Mouse (Mus musculus) thymus, adult 2 months (tissue): ENCODE results near the gene Nos1ap.

Experiments used
- CTCF ChIP-seq: fragments of 200-500 bp; IDR thresholded peaks from 2 replicates; pipeline ENCODE4 v1.5.1; 2012; ENCODE audit warnings: mild to moderate bottlenecking, control low read depth, low read length, moderate library complexity, borderline replicate concordance; ENCODE audit not compliant: control insufficient read depth, poor library complexity, insufficient read depth; ENCODE audit errors: extremely low read depth
- POLR2A ChIP-seq: fragments of 200-500 bp; IDR thresholded peaks from 2 replicates; pipeline ENCODE4 v1.6.1; 2012; ENCODE audit warnings: mild to moderate bottlenecking, low read length, control low read depth, moderate library complexity; ENCODE audit not compliant: control insufficient read depth, poor library complexity, insufficient read depth; ENCODE audit errors: extremely low read depth

DNA sequence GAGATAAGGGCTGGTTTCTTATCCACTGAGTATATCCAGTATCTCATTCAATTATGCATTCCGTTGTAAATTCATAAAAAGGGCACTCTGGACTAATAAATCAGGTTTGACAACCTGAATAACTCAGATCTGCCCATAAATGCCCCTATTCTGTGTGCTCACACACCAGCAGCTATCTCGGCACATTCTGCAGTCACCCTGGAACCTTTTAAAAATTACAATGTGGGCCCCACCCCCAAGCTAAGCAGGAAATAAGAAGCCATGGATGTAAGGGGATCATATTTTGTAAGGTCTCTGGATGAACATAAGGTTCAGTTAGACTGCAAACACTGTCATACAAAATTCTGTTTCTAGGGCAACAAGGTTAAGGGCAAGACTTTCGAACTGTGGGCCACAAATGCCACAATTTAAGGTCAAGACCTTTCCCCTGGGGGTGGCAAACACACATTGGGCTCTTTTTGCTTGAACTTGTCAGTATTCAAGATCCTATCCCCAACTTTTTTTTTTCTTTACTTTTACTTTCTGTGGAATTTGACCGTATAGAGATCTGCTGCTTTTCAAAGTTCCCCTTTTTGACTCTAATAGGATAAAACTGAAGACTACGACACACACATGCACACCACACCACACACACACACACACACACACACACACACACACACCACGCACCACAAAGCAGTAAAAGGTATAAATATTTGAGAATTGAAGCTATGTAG, 13.5 kb downstream of the Nos1ap start:
- TF ChIP-seq CTCF (no peak), POLR2A (no peak)
